Mouse (Mus musculus): Measurements from ENCODE around the gene Abhd16b.

Abhd16b gene

GRCm38 (mm10) chr2:181541761-181542380, 48.9 kb downstream of the Abhd16b start:
- DNase-seq, result no peak
